Mouse (Mus musculus) c-Kit-positive CD71-positive TER-119-positive erythroid progenitor cells, embryonic 14.5 days (primary cell): Measurements from ENCODE around the gene Ablim2.

Source experiments
- DNase-seq: peaks from one replicate; pipeline ENCODE4 v3.0.0-alpha.2; 2013; ENCODE audit warnings: low spot score

Ablim2 gene

GRCm38 (mm10) chr5:35770246-35770645 is 12.6 kb downstream of the Ablim2 start:
- DNase-seq = no peak

- no peak for DNase-seq
Observed at GRCm38 (mm10) chr5:35770891-35771663, 13.4 kb downstream of the Ablim2 start.

GRCm38 (mm10) chr5:35773274-35774136 is 15.8 kb downstream of the Ablim2 start:
- no peak for DNase-seq

- DNase-seq = no peak
Observed at GRCm38 (mm10) chr5:35774137-35774424, 16.4 kb downstream of the Ablim2 start.

GRCm38 (mm10) chr5:35781116-35781515 is 23.4 kb downstream of the Ablim2 start:
- DNase-seq = no peak

- no peak for DNase-seq
Observed at GRCm38 (mm10) chr5:35782648-35783180, 25.0 kb downstream of the Ablim2 start.

GRCm38 (mm10) chr5:35785853-35786252 is 28.2 kb downstream of the Ablim2 start:
- DNase-seq = no peak

- no peak for DNase-seq
Observed at GRCm38 (mm10) chr5:35787847-35788246, 30.2 kb downstream of the Ablim2 start.

- no peak for DNase-seq
Observed at GRCm38 (mm10) chr5:35788719-35789118, 31.0 kb downstream of the Ablim2 start.

- DNase-seq = no peak
Observed at GRCm38 (mm10) chr5:35789697-35790096, 32.0 kb downstream of the Ablim2 start.

GRCm38 (mm10) chr5:35790387-35791065 is 32.8 kb downstream of the Ablim2 start:
- no peak for DNase-seq

GRCm38 (mm10) chr5:35793971-35794370 is 36.3 kb downstream of the Ablim2 start:
- no peak for DNase-seq

- no peak for DNase-seq
Observed at GRCm38 (mm10) chr5:35794942-35795341, 37.3 kb downstream of the Ablim2 start.

GRCm38 (mm10) chr5:35795481-35796048 is 37.9 kb downstream of the Ablim2 start:
- peak; percentile 25 for DNase-seq

- DNase-seq = no peak
Observed at GRCm38 (mm10) chr5:35796136-35796535, 38.5 kb downstream of the Ablim2 start.

GRCm38 (mm10) chr5:35799090-35799489 is 41.4 kb downstream of the Ablim2 start:
- DNase-seq = no peak

- DNase-seq = no peak
Observed at GRCm38 (mm10) chr5:35803416-35803815, 45.7 kb downstream of the Ablim2 start.

GRCm38 (mm10) chr5:35804685-35805084 is 47.0 kb downstream of the Ablim2 start:
- DNase-seq = no peak

- no peak for DNase-seq
Observed at GRCm38 (mm10) chr5:35805209-35805608, 47.5 kb downstream of the Ablim2 start.

- DNase-seq = no peak
Observed at GRCm38 (mm10) chr5:35807018-35807417, 49.3 kb downstream of the Ablim2 start.

GRCm38 (mm10) chr5:35810526-35810925 is 52.8 kb downstream of the Ablim2 start:
- DNase-seq = no peak

GRCm38 (mm10) chr5:35811639-35812295 is 54.1 kb downstream of the Ablim2 start:
- DNase-seq = no peak
